Mouse (Mus musculus): ENCODE results near the gene Hist1h2ad.
"Not testable (repeated sequence)": the region's sequence is repeated elsewhere in the genome, so short reads cannot be mapped to it uniquely, and the experiment has no call there.

Hist1h2ad gene

DNA sequence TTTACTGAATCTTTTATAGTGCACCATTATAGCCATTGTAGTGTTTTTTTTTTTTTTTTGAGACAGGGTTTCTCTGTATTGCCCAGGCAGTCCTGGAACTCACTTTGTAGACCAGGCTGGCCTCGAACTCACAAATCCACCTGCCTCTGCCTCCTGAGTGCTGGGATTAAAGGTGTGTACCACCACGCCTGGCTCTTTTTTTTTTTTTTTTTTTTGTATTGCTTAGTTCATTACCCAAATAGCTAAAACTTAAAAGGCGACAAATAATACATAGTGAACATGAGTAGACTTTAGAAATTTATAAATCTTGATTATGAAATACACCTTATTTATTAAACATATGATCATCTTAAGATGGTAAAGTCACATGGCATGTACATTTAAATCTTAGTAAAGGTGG is 32.7 kb upstream of the Hist1h2ad start:
- DNase-seq (ENCODE audit: low spot score in 2 of 2): no peak

DNA sequence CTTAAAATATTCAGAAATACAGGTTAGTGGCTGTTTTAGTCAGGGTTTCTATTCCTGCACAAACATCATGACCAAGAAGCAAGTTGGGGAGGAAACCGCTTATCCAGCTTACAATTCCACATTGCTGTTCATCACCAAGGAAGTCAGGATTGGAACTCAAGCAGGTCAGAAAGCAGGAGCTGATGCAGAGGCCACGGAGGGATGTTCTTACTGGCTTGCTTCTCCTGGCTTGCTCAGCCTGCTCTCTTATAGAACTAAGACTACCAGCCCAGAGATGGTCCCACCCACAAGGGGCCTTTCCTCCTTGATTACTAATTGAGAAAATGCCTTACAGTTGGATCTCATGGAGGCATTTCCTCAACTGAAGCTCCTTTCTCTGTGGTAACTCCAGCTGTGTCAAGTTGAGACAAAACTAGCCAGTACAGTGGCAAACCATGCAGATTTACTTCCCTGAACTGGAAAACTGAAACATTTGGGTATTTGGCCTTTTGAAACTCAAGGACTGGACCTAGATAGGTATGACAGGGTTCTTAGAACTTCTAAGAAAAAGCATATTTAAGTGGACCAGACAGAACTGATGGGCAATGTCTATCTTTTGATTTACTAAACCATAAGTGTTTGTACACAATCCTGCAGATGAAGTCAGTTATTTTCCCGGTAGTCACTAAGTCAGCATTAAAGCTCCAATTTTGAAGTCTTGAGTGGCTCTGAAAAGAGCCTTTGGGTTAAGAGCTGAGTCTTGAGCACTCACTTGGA is 31.8 kb upstream of the Hist1h2ad start:
- DNase-seq (ENCODE audit: low spot score in 2 of 2): not testable (repeated sequence)

- peak in 1 of 2 experiments; percentile 85 for DNase-seq (ENCODE audit: low spot score in 2 of 2)
Observed at GRCm38 (mm10) chr13:23542999-23543607, 31.1 kb upstream of the Hist1h2ad start, which contains the start of gene Hist1h2bh. TSS of gene Hist1h2bh (minus strand) at chr13:23543392.

DNA sequence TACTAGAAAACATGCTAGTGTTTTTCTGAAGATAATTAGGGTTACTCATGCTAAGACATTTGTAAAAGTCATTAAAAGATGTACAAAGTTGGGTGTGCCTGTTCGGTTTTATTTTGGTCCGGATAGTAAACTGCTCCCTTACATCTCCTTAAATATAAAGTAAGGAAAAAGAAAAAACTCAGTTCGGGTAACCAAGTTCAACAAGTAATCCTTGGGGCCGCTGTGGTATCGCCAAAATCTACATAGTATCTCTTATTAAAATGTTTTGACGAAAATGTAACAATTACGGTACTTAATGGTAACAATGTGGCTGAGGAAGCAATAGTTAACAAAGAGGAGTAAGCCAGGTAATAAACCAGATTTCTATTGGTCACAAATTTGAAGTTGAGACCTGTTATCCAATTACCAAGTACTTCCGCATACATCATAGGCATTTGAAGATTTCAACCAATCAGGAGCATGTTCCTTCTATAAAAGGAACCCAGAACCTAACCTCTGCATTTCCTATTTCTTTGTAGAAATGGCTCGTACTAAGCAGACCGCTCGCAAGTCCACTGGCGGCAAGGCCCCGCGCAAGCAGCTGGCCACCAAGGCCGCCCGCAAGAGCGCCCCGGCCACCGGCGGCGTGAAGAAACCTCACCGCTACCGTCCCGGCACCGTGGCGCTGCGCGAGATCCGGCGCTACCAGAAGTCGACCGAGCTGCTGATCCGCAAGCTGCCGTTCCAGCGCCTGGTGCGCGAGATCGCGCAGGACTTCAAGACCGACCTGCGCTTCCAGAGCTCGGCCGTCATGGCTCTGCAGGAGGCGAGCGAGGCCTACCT is 30.0 kb upstream of the Hist1h2ad start, which contains the start of gene Hist1h3f:
Hist1h3f (plus strand) TSS at position 88 of the 822 bp plus-strand sequence.
- peak; percentile 75 to 89 for DNase-seq (ENCODE audit: low spot score in 2 of 2)

DNA sequence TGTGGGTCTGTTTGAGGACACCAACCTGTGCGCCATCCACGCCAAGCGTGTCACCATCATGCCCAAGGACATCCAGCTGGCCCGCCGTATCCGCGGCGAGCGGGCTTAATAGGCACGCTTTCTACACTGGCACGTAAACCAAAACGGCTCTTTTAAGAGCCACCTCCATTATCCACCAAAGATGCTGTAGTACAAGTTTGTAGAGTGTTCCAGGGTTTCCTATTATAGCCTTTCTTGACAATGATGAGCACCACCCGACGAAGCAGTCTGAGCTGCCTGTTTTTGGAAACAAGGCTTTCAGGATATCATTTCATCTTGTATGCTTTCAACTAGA is 29.4 kb upstream of the Hist1h2ad start:
- not testable (repeated sequence) for DNase-seq (ENCODE audit: low spot score in 2 of 2)

GRCm38 (mm10) chr13:23546694-23547093 is 27.5 kb upstream of the Hist1h2ad start:
- DNase-seq (ENCODE audit: low spot score in 2 of 2): no peak

DNA sequence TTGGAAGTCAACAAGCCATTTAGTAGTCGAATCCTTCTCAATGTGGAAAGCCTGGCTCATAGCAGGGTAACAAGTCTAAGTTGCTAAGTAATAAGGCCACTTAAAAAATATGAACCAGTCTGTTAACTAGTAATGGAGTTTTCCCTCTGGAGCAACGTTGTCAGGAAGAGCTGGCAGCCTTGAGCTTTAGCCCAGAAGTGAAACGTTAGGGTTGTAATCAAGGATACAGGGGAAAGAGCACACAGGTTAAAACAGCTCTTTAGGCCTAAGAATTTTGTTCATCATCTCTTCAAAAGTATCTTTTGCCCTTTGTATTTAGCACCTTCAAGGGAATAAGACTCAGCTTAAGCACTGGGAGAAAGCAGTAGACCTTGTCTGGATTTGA is 23.4 kb upstream of the Hist1h2ad start:
- DNase-seq (ENCODE audit: low spot score in 2 of 2): no peak

DNA sequence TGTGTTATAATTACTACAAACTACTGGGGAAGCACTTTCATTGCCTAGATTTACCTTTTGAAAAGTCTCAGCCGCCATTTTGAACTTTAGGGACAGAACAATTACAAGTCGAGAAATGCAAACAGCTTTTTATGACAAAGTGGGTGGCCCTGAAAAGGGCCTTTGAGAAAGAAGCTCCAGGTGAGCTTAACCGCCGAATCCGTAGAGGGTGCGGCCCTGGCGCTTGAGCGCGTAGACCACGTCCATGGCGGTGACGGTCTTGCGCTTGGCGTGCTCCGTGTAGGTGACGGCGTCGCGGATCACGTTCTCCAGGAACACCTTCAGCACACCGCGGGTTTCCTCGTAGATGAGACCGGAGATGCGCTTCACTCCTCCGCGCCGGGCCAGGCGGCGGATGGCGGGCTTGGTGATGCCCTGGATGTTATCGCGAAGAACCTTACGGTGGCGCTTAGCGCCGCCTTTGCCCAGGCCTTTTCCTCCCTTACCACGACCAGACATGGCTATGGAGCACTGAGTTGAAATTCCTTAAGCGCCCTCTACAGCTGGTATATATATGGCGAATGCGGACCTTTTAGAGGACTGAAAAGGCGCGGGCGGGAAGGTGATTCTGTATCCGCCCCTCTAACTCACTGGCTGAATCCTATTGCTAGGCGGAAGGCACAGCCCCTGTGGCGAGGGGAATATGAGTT is 22.9 kb upstream of the Hist1h2ad start, which contains the start of gene Hist1h4f:
Hist1h4f (minus strand) TSS at position 503 of the 689 bp plus-strand sequence.
- DNase-seq (ENCODE audit: low spot score in 2 of 2): peak; percentile 89 to 96

- no peak for DNase-seq (ENCODE audit: low spot score in 2 of 2)
Observed at GRCm38 (mm10) chr13:23551931-23552914, 22.0 kb upstream of the Hist1h2ad start.

DNA sequence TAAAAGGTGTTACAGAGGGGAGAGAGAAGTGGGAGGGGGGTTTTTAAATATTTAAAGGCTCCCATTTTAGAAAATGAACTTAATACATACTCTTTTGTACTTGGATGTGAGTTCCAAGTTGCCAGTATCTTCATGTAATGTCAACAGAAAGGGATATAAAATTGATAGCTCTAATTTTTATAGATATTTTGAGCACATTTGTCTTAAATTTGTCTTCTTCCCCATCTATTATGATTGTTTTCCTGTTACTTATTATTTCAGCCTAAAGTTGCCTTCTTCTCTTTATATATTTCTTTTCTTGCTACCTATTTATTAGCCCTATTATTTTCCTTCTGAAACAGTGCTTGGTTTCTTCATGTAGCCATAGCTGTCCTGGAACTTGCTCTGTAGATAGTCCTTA is 21.2 kb upstream of the Hist1h2ad start, which contains the start of gene Hist1h1d:
Hist1h1d (plus strand) TSS at position 301 of the 400 bp plus-strand sequence.
- no peak for DNase-seq (ENCODE audit: low spot score in 2 of 2)

GRCm38 (mm10) chr13:23554393-23554792 is 19.8 kb upstream of the Hist1h2ad start:
- DNase-seq (ENCODE audit: low spot score in 2 of 2): no peak

GRCm38 (mm10) chr13:23554925-23555838 is 19.0 kb upstream of the Hist1h2ad start:
- peak; percentile 78 to 90 for DNase-seq (ENCODE audit: low spot score in 2 of 2)

GRCm38 (mm10) chr13:23555839-23556416 is 18.3 kb upstream of the Hist1h2ad start:
- DNase-seq (ENCODE audit: low spot score in 2 of 2): peak; percentile 63 to 86

GRCm38 (mm10) chr13:23556906-23557305 is 17.3 kb upstream of the Hist1h2ad start:
- DNase-seq (ENCODE audit: low spot score in 2 of 2): no peak

- not testable (repeated sequence) for DNase-seq (ENCODE audit: low spot score in 2 of 2)
Observed at GRCm38 (mm10) chr13:23560699-23561098, 13.5 kb upstream of the Hist1h2ad start.

DNA sequence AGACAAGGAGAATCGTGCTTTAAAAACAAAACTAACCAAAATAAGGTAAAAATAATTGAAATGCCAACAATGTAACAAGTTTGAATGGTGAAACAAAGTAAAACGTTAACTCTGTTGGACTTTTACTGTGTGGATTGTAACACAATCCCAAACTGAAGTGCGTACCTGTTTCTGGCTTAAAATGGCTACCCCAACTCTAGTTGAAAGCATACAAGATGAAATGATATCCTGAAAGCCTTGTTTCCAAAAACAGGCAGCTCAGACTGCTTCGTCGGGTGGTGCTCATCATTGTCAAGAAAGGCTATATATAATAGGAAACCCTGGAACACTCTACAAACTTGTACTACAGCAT is 12.7 kb upstream of the Hist1h2ad start:
- not testable (repeated sequence) for DNase-seq (ENCODE audit: low spot score in 2 of 2)

- DNase-seq (ENCODE audit: low spot score in 2 of 2): peak; percentile 96 to 98
Observed at GRCm38 (mm10) chr13:23561883-23562659, 12.1 kb upstream of the Hist1h2ad start, which contains the start of gene Hist1h3e. TSS of gene Hist1h3e (minus strand) at chr13:23562369.
